Mouse (Mus musculus): Measurements from ENCODE around the gene Xrn1. TPM values are rescaled to one million over a fixed set of nuclear protein-coding genes. Genes with fewer than 3 reads are reported as not detected.

The Xrn1 gene
- polyA plus RNA-seq, 1 experiment from 2014 or later: 18.8 TPM

Other genes with a start within 250 kb of the Xrn1 start
- 2.9 and 3.7 TPM in 2 replicates for gene Trpc1, start 204.4 kb upstream of the Xrn1 start, polyA plus RNA-seq (2014; fragmentation: Nextera tagmentation; extraction: Ambion mirVana)
- 0.61 and 0.71 TPM in 2 replicates for gene Pls1, start 109.4 kb upstream of the Xrn1 start, polyA plus RNA-seq (2014; fragmentation: Nextera tagmentation; extraction: Ambion mirVana)
- gene Atr, start 97.2 kb upstream of the Xrn1 start, polyA plus RNA-seq (2014; fragmentation: Nextera tagmentation; extraction: Ambion mirVana): 12.2 and 15.4 TPM in 2 replicates
- gene Gk5, start 164.6 kb downstream of the Xrn1 start, polyA plus RNA-seq (2014; fragmentation: Nextera tagmentation; extraction: Ambion mirVana): 3.4 and 3.9 TPM in 2 replicates
- gene Tfdp2, start 241.5 kb downstream of the Xrn1 start, polyA plus RNA-seq (2014; fragmentation: Nextera tagmentation; extraction: Ambion mirVana): 38.1 and 44.3 TPM in 2 replicates